Mouse (Mus musculus): ENCODE data around the gene Gimap7. TPM values are rescaled to one million over a fixed set of nuclear protein-coding genes. Genes with fewer than 3 reads are reported as not detected.

Gimap7 gene
- polyA plus RNA-seq, 1 experiment = 6.3 TPM

DNA sequence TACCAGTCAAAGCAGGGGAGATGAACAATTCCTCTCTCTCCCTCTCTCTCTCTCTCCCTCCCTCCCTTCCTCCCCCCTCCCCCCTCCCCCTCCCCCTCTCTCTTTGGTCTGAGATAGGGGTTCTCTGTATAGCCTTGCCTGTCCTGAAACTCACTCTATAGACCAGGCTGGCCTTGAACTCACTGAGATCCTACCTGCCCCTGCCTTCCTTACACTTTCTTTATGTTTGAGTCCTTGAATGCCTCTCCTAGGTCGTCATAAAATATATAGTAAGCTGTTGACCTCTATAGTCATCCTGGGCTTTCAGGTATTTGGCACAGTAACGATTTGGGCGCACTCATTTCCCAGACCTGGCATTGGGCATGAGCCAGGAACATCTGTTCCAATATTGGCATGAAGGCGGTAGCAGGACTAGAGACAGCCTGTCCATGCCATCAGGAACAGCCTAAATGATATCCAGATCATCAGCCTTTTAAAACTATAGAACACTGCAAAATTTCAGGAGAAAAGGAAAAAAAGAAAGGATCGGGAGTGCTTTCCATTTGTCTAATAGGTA, 41.5 kb upstream of the Gimap7 start:
- Histone ChIP-seq H3K27ac (ENCODE audit: control insufficient read depth, insufficient read depth, low read length) (peak overlapping the region; percentile 96), H3K4me3 (ENCODE audit: control insufficient read depth, insufficient read depth, low read length) (peak overlapping the region; percentile 49), H3K4me1 (replicated peaks; ENCODE audit: control insufficient read depth, insufficient read depth, low read length) (peaks cover 35% of the 10 kb centered on the region), H3K36me3 (ENCODE audit: control insufficient read depth, insufficient read depth, low read length) (peaks cover 9% of the 10 kb centered on the region), H3K27me3 (ENCODE audit: control insufficient read depth, insufficient read depth, low read length) (no peaks in the 10 kb centered on the region)
- no peak for DNase-seq
- WGBS = 41% methylated on average over 5 of the region's 5 CpGs
- TF ChIP-seq CTCF (IDR thresholded peaks at IDR 0.05; ENCODE audit: borderline replicate concordance, control insufficient read depth, extremely low read depth, insufficient read depth, low read length, poor library complexity) (no peak), POLR2A (IDR thresholded peaks at IDR 0.05; ENCODE audit: control insufficient read depth, extremely low read depth, insufficient read depth, low read length, poor library complexity) (no peak)

GRCm38 (mm10) chr6:48677492-48678345, 40.7 kb upstream of the Gimap7 start:
- TF ChIP-seq CTCF (IDR thresholded peaks at IDR 0.05; ENCODE audit: borderline replicate concordance, control insufficient read depth, extremely low read depth, insufficient read depth, low read length, poor library complexity) (no peak), POLR2A (IDR thresholded peaks at IDR 0.05; ENCODE audit: control insufficient read depth, extremely low read depth, insufficient read depth, low read length, poor library complexity) (no peak)
- Histone ChIP-seq H3K27me3 (ENCODE audit: control insufficient read depth, insufficient read depth, low read length) (no peaks in the 10 kb centered on the region), H3K4me3 (ENCODE audit: control insufficient read depth, insufficient read depth, low read length) (peak overlapping the region; percentile 47), H3K36me3 (ENCODE audit: control insufficient read depth, insufficient read depth, low read length) (peaks cover 9% of the 10 kb centered on the region), H3K27ac (ENCODE audit: control insufficient read depth, insufficient read depth, low read length) (peak overlapping the region; percentile 96), H3K4me1 (replicated peaks; ENCODE audit: control insufficient read depth, insufficient read depth, low read length) (peaks cover 38% of the 10 kb centered on the region)
- DNase-seq = no peak
- WGBS = 46% methylated on average over 17 of the region's 17 CpGs

DNA sequence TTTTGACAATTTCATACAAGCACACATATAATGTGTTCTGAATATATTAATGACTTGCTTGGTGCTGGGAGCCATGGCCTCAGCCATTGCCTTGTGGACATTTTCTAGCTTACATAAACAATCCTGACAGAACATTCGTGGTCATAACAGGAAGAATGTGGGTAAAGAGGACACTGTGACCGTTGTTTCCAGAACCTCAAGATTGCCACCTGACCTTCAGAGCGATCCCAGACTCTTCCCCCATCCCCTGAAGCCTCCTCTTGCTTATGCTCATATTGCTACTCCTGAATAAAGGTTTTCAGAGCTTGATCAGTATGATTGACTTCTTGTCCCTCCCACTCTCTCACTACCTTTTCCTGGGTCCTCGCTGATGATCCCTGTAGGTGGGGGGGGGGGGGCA, 40.0 kb upstream of the Gimap7 start:
- WGBS = 26% methylated on average over 4 of the region's 4 CpGs
- peak overlapping the region; percentile 64 for H3K27ac ChIP-seq (ENCODE audit: control insufficient read depth, insufficient read depth, low read length)

GRCm38 (mm10) chr6:48679701-48680100, 38.7 kb upstream of the Gimap7 start:
- Histone ChIP-seq H3K4me3 (ENCODE audit: control insufficient read depth, insufficient read depth, low read length) (no peak overlapping the region), H3K27ac (ENCODE audit: control insufficient read depth, insufficient read depth, low read length) (peak overlapping the region; percentile 56), H3K4me1 (replicated peaks; ENCODE audit: control insufficient read depth, insufficient read depth, low read length) (peaks cover 32% of the 10 kb centered on the region), H3K36me3 (ENCODE audit: control insufficient read depth, insufficient read depth, low read length) (peaks cover 9% of the 10 kb centered on the region), H3K27me3 (ENCODE audit: control insufficient read depth, insufficient read depth, low read length) (no peaks in the 10 kb centered on the region)
- no peak for DNase-seq
- TF ChIP-seq POLR2A (IDR thresholded peaks at IDR 0.05; ENCODE audit: control insufficient read depth, extremely low read depth, insufficient read depth, low read length, poor library complexity) = no peak
- no peak for TF ChIP-seq CTCF (IDR thresholded peaks at IDR 0.05; ENCODE audit: borderline replicate concordance, control insufficient read depth, extremely low read depth, insufficient read depth, low read length, poor library complexity)
- 42% methylated on average over 6 of the region's 6 CpGs for WGBS

More for the DNA sequence above, 40.0 kb upstream of the Gimap7 start:
- no peak for DNase-seq
- Histone ChIP-seq H3K36me3 (ENCODE audit: control insufficient read depth, insufficient read depth, low read length) (peaks cover 9% of the 10 kb centered on the region), H3K27me3 (ENCODE audit: control insufficient read depth, insufficient read depth, low read length) (no peaks in the 10 kb centered on the region), H3K4me3 (ENCODE audit: control insufficient read depth, insufficient read depth, low read length) (peak overlapping the region; percentile 13; the same call in 1 of the 2 replicates), H3K4me1 (replicated peaks; ENCODE audit: control insufficient read depth, insufficient read depth, low read length) (peaks cover 38% of the 10 kb centered on the region)
- TF ChIP-seq CTCF (IDR thresholded peaks at IDR 0.05; ENCODE audit: borderline replicate concordance, control insufficient read depth, extremely low read depth, insufficient read depth, low read length, poor library complexity) (no peak), POLR2A (IDR thresholded peaks at IDR 0.05; ENCODE audit: control insufficient read depth, extremely low read depth, insufficient read depth, low read length, poor library complexity) (no peak)

- Histone ChIP-seq H3K27ac (ENCODE audit: control insufficient read depth, insufficient read depth, low read length) (peak overlapping the region; percentile 44), H3K27me3 (ENCODE audit: control insufficient read depth, insufficient read depth, low read length) (no peaks in the 10 kb centered on the region), H3K4me3 (ENCODE audit: control insufficient read depth, insufficient read depth, low read length) (no peak overlapping the region), H3K36me3 (ENCODE audit: control insufficient read depth, insufficient read depth, low read length) (peaks cover 9% of the 10 kb centered on the region), H3K4me1 (replicated peaks; ENCODE audit: control insufficient read depth, insufficient read depth, low read length) (peaks cover 32% of the 10 kb centered on the region)
- DNase-seq = no peak
- TF ChIP-seq CTCF (IDR thresholded peaks at IDR 0.05; ENCODE audit: borderline replicate concordance, control insufficient read depth, extremely low read depth, insufficient read depth, low read length, poor library complexity) = no peak
- no peak for TF ChIP-seq POLR2A (IDR thresholded peaks at IDR 0.05; ENCODE audit: control insufficient read depth, extremely low read depth, insufficient read depth, low read length, poor library complexity)
- 14% methylated on average over 5 of the region's 5 CpGs for WGBS
Observed at GRCm38 (mm10) chr6:48680421-48680820, 38.0 kb upstream of the Gimap7 start.

- WGBS = 6% methylated on average over 3 of the region's 3 CpGs
- H3K36me3 ChIP-seq (ENCODE audit: control insufficient read depth, insufficient read depth, low read length) = peaks cover 9% of the 10 kb centered on the region
- TF ChIP-seq CTCF (IDR thresholded peaks at IDR 0.05; ENCODE audit: borderline replicate concordance, control insufficient read depth, extremely low read depth, insufficient read depth, low read length, poor library complexity) (no peak), POLR2A (IDR thresholded peaks at IDR 0.05; ENCODE audit: control insufficient read depth, extremely low read depth, insufficient read depth, low read length, poor library complexity) (no peak)
- no peak overlapping the region for H3K4me3 ChIP-seq (ENCODE audit: control insufficient read depth, insufficient read depth, low read length)
- H3K27ac ChIP-seq (ENCODE audit: control insufficient read depth, insufficient read depth, low read length) = peak overlapping the region; percentile 56
- H3K27me3 ChIP-seq (ENCODE audit: control insufficient read depth, insufficient read depth, low read length) = no peaks in the 10 kb centered on the region
- peaks cover 40% of the 10 kb centered on the region for H3K4me1 ChIP-seq (replicated peaks; ENCODE audit: control insufficient read depth, insufficient read depth, low read length)
- peak; percentile 45 for DNase-seq
Observed at GRCm38 (mm10) chr6:48681472-48682090, 36.8 kb upstream of the Gimap7 start.
